Mouse (Mus musculus): Measurements from ENCODE around the gene Flywch1. TPM values are rescaled to one million over a fixed set of nuclear protein-coding genes. Genes with fewer than 3 reads are reported as not detected.
A peak's percentile ranks its signal among the peaks of the same experiment; 100 is the strongest.
"Not testable (repeated sequence)": the region's sequence is repeated elsewhere in the genome, so short reads cannot be mapped to it uniquely, and the experiment has no call there.

Flywch1 gene
- polyA plus RNA-seq, 1 experiment from 2014 or later: 62.9 TPM

DNA sequence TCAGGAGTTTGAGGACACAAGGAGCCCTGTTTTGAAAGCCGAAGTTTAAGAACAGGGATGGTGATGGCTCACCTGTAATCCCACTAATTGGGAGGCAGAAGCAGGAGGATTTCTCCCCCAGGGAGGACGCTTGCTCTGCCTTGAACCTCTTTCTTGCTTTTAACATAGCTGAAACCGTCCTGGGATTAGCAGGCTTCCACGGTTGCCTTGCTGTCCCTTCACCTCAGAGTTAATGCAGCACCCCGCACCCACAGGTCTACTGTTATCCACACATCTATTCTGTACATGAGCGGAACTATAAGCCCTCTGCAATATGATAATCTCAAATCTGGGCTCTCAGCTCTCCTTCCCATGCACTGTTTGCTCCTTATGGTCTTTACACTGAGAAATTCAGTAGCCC is 2.3 kb upstream of the Flywch1 start:
- Histone ChIP-seq H3K27ac (replicated peaks; ENCODE audit: low read depth, low read length) (no peak overlapping the region), H3K9ac (ENCODE audit: low read depth, low read length) (no peak overlapping the region), H3K9me3 (ENCODE audit: control insufficient read depth, low read length) (no peaks in the 10 kb centered on the region), H3K36me3 (ENCODE audit: control insufficient read depth, insufficient read depth, low read length) (no peaks in the 10 kb centered on the region), H3K4me1 (ENCODE audit: control insufficient read depth, insufficient read depth, low read length) (peaks cover 10% of the 10 kb centered on the region; the same call in 1 of the 2 replicates), H3K27me3 (replicated peaks; ENCODE audit: control insufficient read depth, insufficient read depth, low read length) (no peaks in the 10 kb centered on the region), H3K4me2 (ENCODE audit: low read depth, low read length) (no peak overlapping the region), H3K4me3 (ENCODE audit: low read depth, low read length) (no peak overlapping the region)
- DNase-seq (ENCODE audit: low spot score) (no peak), ATAC-seq (ENCODE audit: low read depth) (no peak)
- 74% methylated on average over 6 of the region's 6 CpGs for WGBS

DNA sequence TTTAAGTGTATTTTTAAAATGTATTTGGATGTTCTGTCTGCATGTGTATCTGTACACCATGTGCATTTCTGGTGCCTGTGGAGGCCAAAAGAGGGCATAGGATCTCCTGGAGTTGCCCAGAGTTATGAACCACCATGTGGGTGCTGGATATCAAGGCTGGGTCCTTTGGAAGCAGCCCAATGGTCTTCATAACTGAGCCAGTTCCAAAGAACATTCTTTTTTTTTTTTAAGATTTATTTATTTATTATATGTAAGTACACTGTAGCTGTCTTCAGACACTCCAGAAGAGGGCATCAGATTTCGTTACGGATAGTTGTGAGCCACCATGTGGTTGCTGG is 786 bp upstream of the Flywch1 start:
- H3K27me3 ChIP-seq (replicated peaks; ENCODE audit: control insufficient read depth, insufficient read depth, low read length); H3K4me1 ChIP-seq (ENCODE audit: control insufficient read depth, insufficient read depth, low read length); H3K4me3 ChIP-seq (ENCODE audit: low read depth, low read length); DNase-seq (ENCODE audit: low spot score); H3K9ac ChIP-seq (ENCODE audit: low read depth, low read length); H3K27ac ChIP-seq (replicated peaks; ENCODE audit: low read depth, low read length); ATAC-seq (ENCODE audit: low read depth); H3K9me3 ChIP-seq (ENCODE audit: control insufficient read depth, low read length); H3K36me3 ChIP-seq (ENCODE audit: control insufficient read depth, insufficient read depth, low read length): not testable (repeated sequence)
- 88% methylated on average over 2 of the region's 2 CpGs for WGBS
- peak overlapping the region; percentile 69; the same call in 1 of the 2 replicates for H3K4me2 ChIP-seq (ENCODE audit: low read depth, low read length)

DNA sequence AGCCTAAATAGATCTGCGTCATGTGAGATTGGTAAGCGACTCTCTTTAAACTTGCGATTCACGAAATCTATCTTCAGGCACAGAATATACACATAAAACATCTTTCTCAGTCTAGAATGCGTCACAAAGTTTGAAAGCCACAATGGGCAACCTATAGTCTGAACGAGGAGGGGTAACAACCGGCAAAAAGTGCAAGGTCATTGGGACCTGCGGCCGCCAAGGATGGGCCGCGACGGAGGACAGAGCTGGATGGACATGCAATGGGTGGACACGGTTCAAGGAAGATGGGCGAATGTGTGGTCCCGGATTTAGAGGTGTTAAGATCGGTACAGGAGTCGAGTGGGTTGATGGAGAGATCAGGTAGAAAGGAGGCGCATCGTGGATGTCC is 512 bp downstream of the Flywch1 start:
- WGBS: 1% methylated on average over 19 of the region's 19 CpGs
- H3K27ac ChIP-seq (replicated peaks; ENCODE audit: low read depth, low read length): peak overlapping the region; percentile 83

DNA sequence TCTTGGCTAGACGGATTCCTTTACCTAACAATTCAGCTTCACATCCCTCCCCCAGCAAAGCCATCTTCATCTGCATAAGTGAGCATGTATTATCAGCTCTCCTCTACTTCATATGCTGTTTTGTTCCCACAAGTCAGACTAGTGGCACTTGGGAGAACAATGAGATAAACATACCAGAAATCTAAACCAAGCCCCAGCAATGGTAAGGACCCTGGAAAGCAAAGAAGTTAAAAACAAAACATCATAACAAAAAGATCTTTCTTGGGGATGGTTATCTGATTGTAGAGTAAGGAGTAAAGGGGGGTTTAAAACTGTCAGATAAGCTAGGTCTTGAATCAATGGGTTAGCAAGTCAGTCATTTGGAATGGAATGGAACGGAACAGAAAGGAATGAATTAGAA is 909 bp downstream of the Flywch1 start:
- no peaks in the 10 kb centered on the region for H3K9me3 ChIP-seq (ENCODE audit: control insufficient read depth, low read length)
- ATAC-seq (ENCODE audit: low read depth) (no peak), DNase-seq (ENCODE audit: low spot score) (no peak)
- H3K4me2 ChIP-seq (ENCODE audit: low read depth, low read length): peak overlapping the region; percentile 69
- WGBS: 14% methylated on average over 2 of the region's 2 CpGs
- no peaks in the 10 kb centered on the region for H3K36me3 ChIP-seq (ENCODE audit: control insufficient read depth, insufficient read depth, low read length)
- H3K4me1 ChIP-seq (ENCODE audit: control insufficient read depth, insufficient read depth, low read length): peaks cover 10% of the 10 kb centered on the region; the same call in 1 of the 2 replicates
- peak overlapping the region; percentile 83; the same call in 1 of the 2 replicates for H3K27ac ChIP-seq (replicated peaks; ENCODE audit: low read depth, low read length)
- H3K27me3 ChIP-seq (replicated peaks; ENCODE audit: control insufficient read depth, insufficient read depth, low read length): no peaks in the 10 kb centered on the region
- peak overlapping the region; percentile 89 for H3K4me3 ChIP-seq (ENCODE audit: low read depth, low read length)
- peak overlapping the region; percentile 97 for H3K9ac ChIP-seq (ENCODE audit: low read depth, low read length)

More for the DNA sequence above, 512 bp downstream of the Flywch1 start:
- Histone ChIP-seq H3K4me3 (ENCODE audit: low read depth, low read length) (peak overlapping the region; percentile 89), H3K36me3 (ENCODE audit: control insufficient read depth, insufficient read depth, low read length) (no peaks in the 10 kb centered on the region), H3K27me3 (replicated peaks; ENCODE audit: control insufficient read depth, insufficient read depth, low read length) (no peaks in the 10 kb centered on the region), H3K4me1 (ENCODE audit: control insufficient read depth, insufficient read depth, low read length) (peaks cover 10% of the 10 kb centered on the region; the same call in 1 of the 2 replicates), H3K4me2 (ENCODE audit: low read depth, low read length) (peak overlapping the region; percentile 69), H3K9ac (ENCODE audit: low read depth, low read length) (peak overlapping the region; percentile 97), H3K9me3 (ENCODE audit: control insufficient read depth, low read length) (no peaks in the 10 kb centered on the region)
- DNase-seq (ENCODE audit: low spot score) (no peak), ATAC-seq (ENCODE audit: low read depth) (peak; percentile 11)

DNA sequence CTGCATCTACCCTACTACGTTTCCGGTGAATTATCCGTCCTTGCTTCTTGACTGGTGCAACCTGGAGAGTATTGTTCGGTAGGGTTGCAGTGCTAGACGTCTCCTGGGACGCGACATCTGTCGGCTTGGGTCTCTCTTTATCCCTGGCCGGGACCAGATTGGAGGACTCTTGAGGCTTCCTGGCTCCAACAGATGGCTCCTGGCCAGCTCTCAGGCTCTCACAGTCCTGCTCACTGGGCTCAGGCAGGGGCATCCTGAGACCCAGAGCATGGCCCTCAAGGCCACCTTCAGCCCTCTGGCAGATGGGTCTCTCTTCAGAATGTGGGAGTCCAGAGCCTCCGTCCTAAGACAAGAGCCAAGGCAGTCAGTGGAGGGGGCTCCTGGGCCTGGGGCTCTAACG is 8.4 kb downstream of the Flywch1 start:
- H3K4me3 ChIP-seq (ENCODE audit: low read depth, low read length): no peak overlapping the region
- no peak overlapping the region for H3K27ac ChIP-seq (replicated peaks; ENCODE audit: low read depth, low read length)
- ATAC-seq (ENCODE audit: low read depth) (no peak), DNase-seq (ENCODE audit: low spot score) (no peak)
- peaks cover 52% of the 10 kb centered on the region for H3K36me3 ChIP-seq (ENCODE audit: control insufficient read depth, insufficient read depth, low read length)
- H3K27me3 ChIP-seq (replicated peaks; ENCODE audit: control insufficient read depth, insufficient read depth, low read length): no peaks in the 10 kb centered on the region
- H3K4me2 ChIP-seq (ENCODE audit: low read depth, low read length): no peak overlapping the region
- no peaks in the 10 kb centered on the region for H3K9me3 ChIP-seq (ENCODE audit: control insufficient read depth, low read length)
- H3K4me1 ChIP-seq (ENCODE audit: control insufficient read depth, insufficient read depth, low read length): no peaks in the 10 kb centered on the region
- WGBS: 90% methylated on average over 8 of the region's 11 CpGs
- H3K9ac ChIP-seq (ENCODE audit: low read depth, low read length): no peak overlapping the region

DNA sequence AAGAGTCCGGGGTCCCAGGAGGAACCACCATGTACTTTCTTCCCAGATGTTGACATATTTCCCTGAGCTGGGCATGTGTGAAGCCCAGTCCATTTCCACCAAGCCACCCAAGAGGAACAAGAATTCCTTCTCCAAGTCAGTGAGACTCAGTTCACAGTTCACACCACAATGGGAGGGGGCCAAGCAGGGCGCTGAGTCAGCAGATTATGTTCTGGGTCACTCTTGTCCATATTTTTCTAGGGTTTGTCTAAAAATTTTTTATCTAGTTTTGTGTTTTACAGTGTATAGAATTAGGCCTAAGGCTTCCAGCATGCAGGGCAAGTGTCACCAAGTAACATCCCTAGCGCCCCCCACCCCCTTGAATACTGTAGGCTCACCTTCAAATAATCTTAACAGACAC is 10.2 kb downstream of the Flywch1 start:
- Histone ChIP-seq H3K27ac (replicated peaks; ENCODE audit: low read depth, low read length) (no peak overlapping the region), H3K4me2 (ENCODE audit: low read depth, low read length) (no peak overlapping the region), H3K27me3 (replicated peaks; ENCODE audit: control insufficient read depth, insufficient read depth, low read length) (no peaks in the 10 kb centered on the region), H3K9ac (ENCODE audit: low read depth, low read length) (no peak overlapping the region), H3K9me3 (ENCODE audit: control insufficient read depth, low read length) (no peaks in the 10 kb centered on the region), H3K36me3 (ENCODE audit: control insufficient read depth, insufficient read depth, low read length) (peaks cover 71% of the 10 kb centered on the region), H3K4me1 (ENCODE audit: control insufficient read depth, insufficient read depth, low read length) (no peaks in the 10 kb centered on the region), H3K4me3 (ENCODE audit: low read depth, low read length) (no peak overlapping the region)
- ATAC-seq (ENCODE audit: low read depth) (no peak), DNase-seq (ENCODE audit: low spot score) (no peak)
- 94% methylated on average over 3 of the region's 3 CpGs for whole genome bisulfite sequencing

DNA sequence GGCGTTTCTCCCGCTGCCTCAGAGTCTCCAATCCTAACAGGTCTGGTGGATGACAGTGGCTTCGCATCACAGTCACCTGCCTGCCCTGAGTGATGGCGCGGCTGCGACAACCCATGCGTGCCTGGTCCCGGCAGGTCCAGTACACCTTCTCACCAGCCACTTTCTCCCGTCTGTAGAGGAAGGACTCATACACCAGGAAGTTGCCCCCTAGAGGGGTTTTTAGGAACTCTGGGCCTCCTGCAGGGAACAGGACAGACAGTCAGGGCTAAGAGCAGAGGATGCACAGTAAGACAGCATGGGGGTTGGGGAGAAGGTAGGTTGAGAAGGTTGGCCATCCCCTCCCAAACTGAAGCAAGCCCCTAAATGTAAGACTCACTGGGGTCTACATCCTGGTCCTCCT is 11.2 kb downstream of the Flywch1 start:
- 89% methylated on average over 9 of the region's 9 CpGs for WGBS
- H3K4me2 ChIP-seq (ENCODE audit: low read depth, low read length): no peak overlapping the region
- no peaks in the 10 kb centered on the region for H3K9me3 ChIP-seq (ENCODE audit: control insufficient read depth, low read length)
- H3K27ac ChIP-seq (replicated peaks; ENCODE audit: low read depth, low read length): no peak overlapping the region
- H3K27me3 ChIP-seq (replicated peaks; ENCODE audit: control insufficient read depth, insufficient read depth, low read length): no peaks in the 10 kb centered on the region
- DNase-seq (ENCODE audit: low spot score) (no peak), ATAC-seq (ENCODE audit: low read depth) (no peak)
- no peaks in the 10 kb centered on the region for H3K4me1 ChIP-seq (ENCODE audit: control insufficient read depth, insufficient read depth, low read length)
- peaks cover 80% of the 10 kb centered on the region for H3K36me3 ChIP-seq (ENCODE audit: control insufficient read depth, insufficient read depth, low read length)
- no peak overlapping the region for H3K9ac ChIP-seq (ENCODE audit: low read depth, low read length)
- no peak overlapping the region for H3K4me3 ChIP-seq (ENCODE audit: low read depth, low read length)

DNA sequence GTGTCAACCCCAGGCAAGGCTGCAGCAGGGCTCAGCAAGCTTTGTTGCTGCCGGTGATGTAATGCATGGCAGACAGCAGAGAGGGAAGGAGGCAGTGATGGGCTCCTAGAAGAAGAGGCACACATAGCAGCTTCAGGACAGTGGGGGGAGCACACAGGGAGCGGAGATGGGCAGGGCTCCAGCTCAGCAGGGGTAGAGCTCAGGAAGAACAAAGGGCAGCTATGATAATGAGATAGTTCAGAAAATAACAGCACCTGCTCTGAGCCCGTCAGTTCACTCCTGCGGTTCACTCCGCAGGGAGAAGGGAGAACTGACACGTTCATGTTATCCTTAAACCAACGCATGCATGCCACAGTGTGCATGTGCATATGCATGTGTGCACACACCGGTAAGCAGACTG is 12.6 kb downstream of the Flywch1 start:
- Histone ChIP-seq H3K36me3 (ENCODE audit: control insufficient read depth, insufficient read depth, low read length) (peaks cover 89% of the 10 kb centered on the region), H3K4me3 (ENCODE audit: low read depth, low read length) (no peak overlapping the region), H3K4me1 (ENCODE audit: control insufficient read depth, insufficient read depth, low read length) (no peaks in the 10 kb centered on the region), H3K9me3 (ENCODE audit: control insufficient read depth, low read length) (no peaks in the 10 kb centered on the region), H3K27me3 (replicated peaks; ENCODE audit: control insufficient read depth, insufficient read depth, low read length) (no peaks in the 10 kb centered on the region), H3K27ac (replicated peaks; ENCODE audit: low read depth, low read length) (no peak overlapping the region), H3K9ac (ENCODE audit: low read depth, low read length) (no peak overlapping the region), H3K4me2 (ENCODE audit: low read depth, low read length) (no peak overlapping the region)
- DNase-seq (ENCODE audit: low spot score): no peak
- no peak for ATAC-seq (ENCODE audit: low read depth)
- 80% methylated on average over 8 of the region's 8 CpGs for WGBS

DNA sequence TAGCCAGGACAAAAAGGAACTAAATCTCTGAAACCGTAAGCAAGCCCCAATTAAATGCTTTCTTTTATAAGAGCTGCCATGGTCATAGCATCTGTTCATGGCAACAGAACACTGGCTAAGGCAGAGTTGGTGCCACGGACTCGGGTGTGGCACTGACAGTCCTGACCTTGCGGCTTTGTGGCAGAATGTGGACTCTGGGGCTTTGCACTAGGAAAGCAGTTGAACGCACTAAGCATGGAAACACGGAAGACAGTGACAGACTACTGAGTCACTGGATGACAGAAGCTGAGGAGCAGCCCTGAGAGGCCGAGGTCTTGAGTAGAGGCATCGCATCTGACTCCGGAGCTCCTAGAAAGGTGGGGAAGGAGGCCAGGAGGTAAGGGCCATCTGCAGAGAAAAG is 13.8 kb downstream of the Flywch1 start:
- no peaks in the 10 kb centered on the region for H3K27me3 ChIP-seq (replicated peaks; ENCODE audit: control insufficient read depth, insufficient read depth, low read length)
- H3K27ac ChIP-seq (replicated peaks; ENCODE audit: low read depth, low read length): no peak overlapping the region
- H3K4me2 ChIP-seq (ENCODE audit: low read depth, low read length): no peak overlapping the region
- H3K4me1 ChIP-seq (ENCODE audit: control insufficient read depth, insufficient read depth, low read length): no peaks in the 10 kb centered on the region
- H3K4me3 ChIP-seq (ENCODE audit: low read depth, low read length): no peak overlapping the region
- WGBS: 93% methylated on average over 9 of the region's 9 CpGs
- H3K36me3 ChIP-seq (ENCODE audit: control insufficient read depth, insufficient read depth, low read length): peaks cover 93% of the 10 kb centered on the region
- ATAC-seq (ENCODE audit: low read depth) (no peak), DNase-seq (ENCODE audit: low spot score) (no peak)
- H3K9me3 ChIP-seq (ENCODE audit: control insufficient read depth, low read length): no peaks in the 10 kb centered on the region
- H3K9ac ChIP-seq (ENCODE audit: low read depth, low read length): no peak overlapping the region

Measured in embryonic facial prominence, embryonic 14.5 days (tissue).